Comparison of ENCODE assay signal across 11 mouse cellular contexts in the genomic region with DNA sequence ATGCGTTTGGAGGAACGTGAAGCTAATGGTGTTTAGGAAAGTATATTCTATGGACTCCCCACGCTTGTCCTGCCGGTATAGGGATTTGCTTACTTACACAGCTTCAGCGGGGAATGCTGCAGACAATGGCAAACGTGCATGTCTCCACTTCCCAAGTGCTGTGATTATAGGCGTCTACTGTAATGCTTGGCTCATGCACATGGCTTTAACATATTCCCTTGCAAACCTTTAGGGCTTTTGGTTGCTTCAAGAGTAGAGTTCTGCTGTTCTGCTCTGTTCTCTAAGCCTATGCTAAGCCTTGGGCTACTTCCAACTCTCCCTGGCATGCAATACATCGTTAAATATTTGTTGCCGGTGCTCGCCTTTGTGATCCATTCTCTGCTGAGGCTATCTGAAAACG.
DNase-seq lines count a peak whose midpoint lies in the region; ATAC-seq and TF ChIP-seq lines count a peak whose summit lies in the region.
"Had no signal": no experiment of that assay in that cellular context is flagged by ENCODE, and none has a peak within 500 bp of the region (broad histone marks: within the 10 kb centered on the region; RNA-seq: fewer than 3 reads in every experiment).

No protein-coding gene starts in this region.

- TF ChIP-seq CTCF in liver, adult 2 months (IDR thresholded peaks at IDR 0.05; ENCODE audit: low read depth, low read length), result no peak

- H3K4me3 ChIP-seq in liver, adult 2 months (ENCODE audit: insufficient read depth, low read depth, low read length), result no peak overlapping the region
- H3K4me3 ChIP-seq in liver, embryonic 11.5 days (ENCODE audit: low read depth, low read length), result no peak overlapping the region
- no peak overlapping the region for H3K4me3 ChIP-seq in embryonic facial prominence, embryonic 14.5 days (ENCODE audit: low read depth, low read length)
- H3K4me3 ChIP-seq in intestine, embryonic 14.5 days (ENCODE audit: low read depth, low read length), result no peak overlapping the region
- no peak overlapping the region for H3K4me3 ChIP-seq in stomach, embryonic 15.5 days (replicated peaks)
- H3K4me3 ChIP-seq: heart, embryonic 12.5 days had no signal

- H3K27me3 ChIP-seq in liver, adult 2 months (ENCODE audit: control insufficient read depth, insufficient read depth, low read length), result no peaks in the 10 kb centered on the region
- no peaks in the 10 kb centered on the region for H3K27me3 ChIP-seq in liver, embryonic 11.5 days (replicated peaks; ENCODE audit: control insufficient read depth, insufficient read depth, low read length)
- H3K27me3 ChIP-seq in embryonic facial prominence, embryonic 14.5 days (replicated peaks; ENCODE audit: control insufficient read depth, insufficient read depth, low read length), result no peaks in the 10 kb centered on the region
- no peaks in the 10 kb centered on the region for H3K27me3 ChIP-seq in intestine, embryonic 14.5 days (replicated peaks; ENCODE audit: control insufficient read depth, insufficient read depth, low read length)
- no peaks in the 10 kb centered on the region for H3K27me3 ChIP-seq in stomach, embryonic 15.5 days (replicated peaks)
- H3K27me3 ChIP-seq: heart, embryonic 12.5 days had no signal

- no peaks in the 10 kb centered on the region for H3K36me3 ChIP-seq in liver, adult 2 months (ENCODE audit: control insufficient read depth, insufficient read depth, low read length)
- no peaks in the 10 kb centered on the region for H3K36me3 ChIP-seq in liver, embryonic 11.5 days (ENCODE audit: control insufficient read depth, insufficient read depth, low read length)
- H3K36me3 ChIP-seq in embryonic facial prominence, embryonic 14.5 days (ENCODE audit: control insufficient read depth, insufficient read depth, low read length), result no peaks in the 10 kb centered on the region
- H3K36me3 ChIP-seq in intestine, embryonic 14.5 days (ENCODE audit: control insufficient read depth, insufficient read depth, low read length), result no peaks in the 10 kb centered on the region
- no peaks in the 10 kb centered on the region for H3K36me3 ChIP-seq in stomach, embryonic 15.5 days
- H3K36me3 ChIP-seq: heart, embryonic 12.5 days had no signal

- H3K79me2 ChIP-seq in liver, adult 2 months (ENCODE audit: control insufficient read depth, insufficient read depth, low read length), result no peaks in the 10 kb centered on the region

- no peaks in the 10 kb centered on the region for H3K9me3 ChIP-seq in liver, embryonic 11.5 days (ENCODE audit: control insufficient read depth, low read length)
- no peaks in the 10 kb centered on the region for H3K9me3 ChIP-seq in embryonic facial prominence, embryonic 14.5 days (ENCODE audit: control insufficient read depth, low read length)
- H3K9me3 ChIP-seq in intestine, embryonic 14.5 days (ENCODE audit: control insufficient read depth, low read length), result no peaks in the 10 kb centered on the region
- H3K9me3 ChIP-seq in stomach, embryonic 15.5 days, result no peaks in the 10 kb centered on the region
- H3K9me3 ChIP-seq: heart, embryonic 12.5 days had no signal

- ATAC-seq in liver, embryonic 11.5 days (replicated peaks; ENCODE audit: low FRiP score), result no peak
- ATAC-seq in embryonic facial prominence, embryonic 14.5 days (ENCODE audit: low read depth), result peak; percentile 47; the same call in 1 of the 2 replicates
- no peak for ATAC-seq in intestine, embryonic 14.5 days (replicated peaks; ENCODE audit: low FRiP score, low TSS enrichment, low read depth)
- ATAC-seq in stomach, embryonic 15.5 days (ENCODE audit: insufficient read depth, low FRiP score, low read depth), result no peak
- no peak for ATAC-seq in megakaryocyte-erythroid progenitor cell, adult 5-6 weeks (replicated peaks; ENCODE audit: low FRiP score, low TSS enrichment, poor library complexity, severe bottlenecking)
- ATAC-seq: lung, postnatal 0 days had no signal

- peak; percentile 89 for DNase-seq in liver, adult 2 months (ENCODE audit: extremely low read depth, low read depth, low spot score)
- no peak for DNase-seq in liver, embryonic 11.5 days (ENCODE audit: low spot score)
- DNase-seq in embryonic facial prominence, embryonic 14.5 days (ENCODE audit: low spot score), result peak; percentile 55
- DNase-seq in intestine, embryonic 14.5 days (ENCODE audit: low spot score), result no peak
- no peak for DNase-seq in cerebellum, adult 8-10 months
- DNase-seq: cerebellum, adult 9-10 months; kidney, adult 8-10 months had no signal

- peaks cover 9% of the 10 kb centered on the region for H3K4me1 ChIP-seq in liver, adult 2 months (ENCODE audit: control insufficient read depth, insufficient read depth, low read length)
- H3K4me1 ChIP-seq in liver, embryonic 11.5 days (replicated peaks; ENCODE audit: control insufficient read depth, insufficient read depth, low read length), result no peaks in the 10 kb centered on the region; the same call in 1 of the 2 replicates
- H3K4me1 ChIP-seq in embryonic facial prominence, embryonic 14.5 days (ENCODE audit: control insufficient read depth, insufficient read depth, low read length), result peaks cover 8% of the 10 kb centered on the region; the same call in 1 of the 2 replicates
- peaks cover 15% of the 10 kb centered on the region for H3K4me1 ChIP-seq in intestine, embryonic 14.5 days (replicated peaks; ENCODE audit: control insufficient read depth, insufficient read depth, low read length)
- H3K4me1 ChIP-seq in stomach, embryonic 15.5 days, result peaks cover 11% of the 10 kb centered on the region; the same call in 1 of the 2 replicates
- H3K4me1 ChIP-seq: heart, embryonic 12.5 days had no signal

- WGBS in liver, adult 2 months, result 40% methylated on average over 11 of the region's 11 CpGs
- WGBS in liver, embryonic 11.5 days, result 75% methylated on average over 11 of the region's 11 CpGs
- WGBS in embryonic facial prominence, embryonic 14.5 days, result 45% methylated on average over 11 of the region's 11 CpGs
- WGBS in intestine, embryonic 14.5 days, result 38% methylated on average over 11 of the region's 11 CpGs
- WGBS in stomach, embryonic 15.5 days, result 34% methylated on average over 11 of the region's 11 CpGs

- no peak overlapping the region for H3K9ac ChIP-seq in liver, adult 2 months (ENCODE audit: low read depth, low read length)
- H3K9ac ChIP-seq in liver, embryonic 11.5 days (ENCODE audit: low read depth, low read length), result no peak overlapping the region
- H3K9ac ChIP-seq in embryonic facial prominence, embryonic 14.5 days (ENCODE audit: low read depth, low read length), result no peak overlapping the region
- no peak overlapping the region for H3K9ac ChIP-seq in intestine, embryonic 14.5 days (ENCODE audit: low read length)
- H3K9ac ChIP-seq in stomach, embryonic 15.5 days, result no peak overlapping the region
- H3K9ac ChIP-seq: heart, embryonic 12.5 days had no signal

- peak overlapping the region; percentile 92 for H3K27ac ChIP-seq in liver, adult 2 months (replicated peaks; ENCODE audit: insufficient read depth, low read depth, low read length)
- no peak overlapping the region for H3K27ac ChIP-seq in liver, embryonic 11.5 days (ENCODE audit: low read depth, low read length)
- H3K27ac ChIP-seq in embryonic facial prominence, embryonic 14.5 days (replicated peaks; ENCODE audit: low read depth, low read length), result no peak overlapping the region; the same call in 1 of the 2 replicates
- H3K27ac ChIP-seq in intestine, embryonic 14.5 days (ENCODE audit: low read depth), result no peak overlapping the region
- no peak overlapping the region for H3K27ac ChIP-seq in stomach, embryonic 15.5 days

- H3K4me2 ChIP-seq in liver, embryonic 11.5 days, result no peak overlapping the region
- H3K4me2 ChIP-seq in embryonic facial prominence, embryonic 14.5 days (ENCODE audit: low read depth, low read length), result peak overlapping the region; percentile 40
- H3K4me2 ChIP-seq in intestine, embryonic 14.5 days (ENCODE audit: low read length), result peak overlapping the region; percentile 42
- H3K4me2 ChIP-seq in stomach, embryonic 15.5 days, result peak overlapping the region; percentile 44

- TF ChIP-seq POLR2A in liver, adult 2 months (IDR thresholded peaks at IDR 0.05; ENCODE audit: extremely low read depth, insufficient read depth, low read length), result no peak

Comparison
In these comparisons a context has a peak if more than half of its experiments do, and no peak if none do; other contexts are left out.
1. DNase-seq: peak in liver, adult 2 months (single experiment) and embryonic facial prominence, embryonic 14.5 days (single experiment); none in liver, embryonic 11.5 days (single experiment), intestine, embryonic 14.5 days (single experiment) and cerebellum, adult 8-10 months (single experiment).